Mouse (Mus musculus): ENCODE measurements at regions not wholly inside any gene's neighbourhood (a gene's known extent, or its start where the extent isn't known, plus 50 kb on each side); places are given as distances from the start of the nearest gene placed in this dataset.
A peak's percentile ranks its signal among the peaks of the same experiment; 100 is the strongest.

- DNase-seq (ENCODE audit: low spot score in 2 of 2) = no peak
Measured at GRCm38 (mm10) chr12:49732351-49732750, 347.4 kb downstream of the Gm43517 start.

DNA sequence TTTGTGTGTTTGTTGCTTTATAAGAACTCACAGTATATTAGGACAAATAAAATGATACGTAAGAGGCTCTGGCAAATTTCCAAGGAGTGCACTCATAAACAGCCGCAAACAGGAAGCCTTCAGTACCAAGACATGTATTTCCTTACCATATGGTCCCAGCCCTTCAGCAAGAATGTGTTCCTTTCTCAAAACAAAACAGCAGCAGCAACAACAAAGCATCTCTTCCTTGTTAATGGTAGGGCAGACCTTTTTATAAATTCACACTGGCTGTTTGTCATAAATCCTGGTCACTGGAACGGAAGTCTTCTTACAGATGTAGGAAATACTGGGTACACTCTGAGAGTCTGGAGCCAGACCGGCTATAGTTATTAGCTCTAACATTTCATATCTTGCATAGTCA lies 352.1 kb downstream of the Gm43517 start:
- no peak for DNase-seq (ENCODE audit: low spot score in 2 of 2)

GRCm38 (mm10) chr12:49739960-49740740 lies 355.2 kb downstream of the Gm43517 start:
- DNase-seq (ENCODE audit: low spot score in 2 of 2) = peak; percentile 50 to 53

GRCm38 (mm10) chr12:49743402-49743801 lies 358.4 kb downstream of the Gm43517 start:
- peak in 1 of 2 experiments; percentile 52 for DNase-seq (ENCODE audit: low spot score in 2 of 2)

GRCm38 (mm10) chr12:49747081-49747480 lies 362.1 kb downstream of the Gm43517 start:
- no peak for DNase-seq (ENCODE audit: low spot score in 2 of 2)

DNA sequence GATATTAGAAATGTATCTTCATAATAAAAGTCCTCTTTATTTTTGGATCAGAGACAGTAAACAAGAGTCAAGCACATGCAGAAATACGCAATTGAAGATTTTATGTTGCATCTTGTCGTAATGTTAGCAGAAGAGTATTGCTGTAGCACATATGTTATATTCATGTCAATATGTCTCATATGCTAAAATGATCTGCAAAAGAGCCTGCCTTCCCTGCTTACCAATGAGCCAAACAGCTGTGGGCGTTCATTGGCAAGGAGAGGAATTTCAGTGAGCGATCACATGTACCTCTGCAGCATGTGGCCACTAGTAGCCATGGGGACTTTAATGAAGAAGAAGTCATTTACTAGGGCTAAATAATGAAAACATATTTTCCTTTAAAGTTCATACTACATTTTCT lies 373.4 kb downstream of the Gm43517 start:
- DNase-seq (ENCODE audit: low spot score in 2 of 2) = peak; percentile 64 to 75

GRCm38 (mm10) chr12:49764541-49764940 lies 379.6 kb downstream of the Gm43517 start:
- DNase-seq (ENCODE audit: low spot score in 2 of 2) = no peak

DNA sequence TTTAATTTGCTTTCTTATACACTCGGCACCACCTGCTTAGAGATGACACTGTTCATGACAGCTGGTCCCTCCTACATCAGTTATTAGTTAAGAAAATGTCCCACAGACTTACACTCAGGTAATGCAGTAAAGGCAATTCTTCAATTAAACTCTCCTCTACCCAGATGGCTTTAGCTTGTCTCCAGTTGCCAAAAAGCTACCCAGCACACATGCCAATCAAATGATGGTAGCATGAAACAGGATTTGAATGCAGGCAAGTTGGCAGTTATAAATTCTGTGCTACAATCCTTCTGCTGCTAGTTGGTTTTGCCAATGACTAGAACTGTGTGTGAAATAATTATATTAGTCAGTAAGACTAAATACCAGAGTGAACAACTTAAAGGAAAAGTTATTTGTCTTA lies 423.4 kb downstream of the Gm43517 start:
- DNase-seq (ENCODE audit: low spot score in 2 of 2) = no peak

DNA sequence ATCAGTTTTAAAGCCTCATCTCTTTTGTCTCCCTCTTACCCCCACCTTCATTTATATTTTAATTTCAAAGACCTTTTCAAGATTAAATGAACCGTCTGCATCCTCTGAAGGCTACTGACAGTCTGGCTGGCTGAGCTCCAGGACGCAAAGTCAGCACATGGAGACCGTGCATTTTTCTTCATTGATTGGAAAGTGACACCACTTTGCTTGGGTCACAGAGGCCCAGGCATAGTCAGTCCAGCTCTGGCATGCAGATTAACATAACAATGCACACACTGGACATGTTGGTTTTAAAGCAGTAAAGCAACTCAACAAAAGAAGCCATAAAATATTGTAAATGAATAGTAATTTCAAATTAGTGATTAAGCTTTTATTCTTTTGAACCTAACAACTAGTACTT lies 429.7 kb downstream of the Gm43517 start:
- peak in 1 of 2 experiments; percentile 23 for DNase-seq (ENCODE audit: low spot score in 2 of 2)

DNA sequence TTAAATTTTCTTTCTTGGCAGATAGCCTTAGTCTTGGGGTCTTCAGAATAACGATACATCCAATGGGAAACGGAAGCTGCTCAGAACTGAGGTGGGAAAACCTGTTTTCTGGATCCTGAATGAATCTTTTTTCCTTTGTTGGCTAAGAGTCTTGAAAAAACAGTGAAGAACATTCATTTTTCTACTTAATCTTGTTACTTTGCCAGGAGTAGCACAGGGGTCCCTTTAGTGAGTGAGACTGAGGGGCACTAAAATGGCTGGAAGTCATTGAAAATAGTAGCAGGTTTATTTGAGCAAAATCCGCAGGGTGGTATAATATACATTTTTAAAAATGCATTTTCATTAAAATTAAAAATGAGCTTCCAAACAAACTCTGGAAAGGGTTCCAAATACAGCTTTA lies 442.8 kb downstream of the Gm43517 start:
- DNase-seq (ENCODE audit: low spot score in 2 of 2) = no peak

GRCm38 (mm10) chr12:49828553-49828952 lies 443.6 kb downstream of the Gm43517 start:
- DNase-seq (ENCODE audit: low spot score in 2 of 2) = no peak

- DNase-seq (ENCODE audit: low spot score in 2 of 2) = peak; percentile 45 to 58
Measured at GRCm38 (mm10) chr12:49830665-49831064, 445.7 kb downstream of the Gm43517 start.

DNA sequence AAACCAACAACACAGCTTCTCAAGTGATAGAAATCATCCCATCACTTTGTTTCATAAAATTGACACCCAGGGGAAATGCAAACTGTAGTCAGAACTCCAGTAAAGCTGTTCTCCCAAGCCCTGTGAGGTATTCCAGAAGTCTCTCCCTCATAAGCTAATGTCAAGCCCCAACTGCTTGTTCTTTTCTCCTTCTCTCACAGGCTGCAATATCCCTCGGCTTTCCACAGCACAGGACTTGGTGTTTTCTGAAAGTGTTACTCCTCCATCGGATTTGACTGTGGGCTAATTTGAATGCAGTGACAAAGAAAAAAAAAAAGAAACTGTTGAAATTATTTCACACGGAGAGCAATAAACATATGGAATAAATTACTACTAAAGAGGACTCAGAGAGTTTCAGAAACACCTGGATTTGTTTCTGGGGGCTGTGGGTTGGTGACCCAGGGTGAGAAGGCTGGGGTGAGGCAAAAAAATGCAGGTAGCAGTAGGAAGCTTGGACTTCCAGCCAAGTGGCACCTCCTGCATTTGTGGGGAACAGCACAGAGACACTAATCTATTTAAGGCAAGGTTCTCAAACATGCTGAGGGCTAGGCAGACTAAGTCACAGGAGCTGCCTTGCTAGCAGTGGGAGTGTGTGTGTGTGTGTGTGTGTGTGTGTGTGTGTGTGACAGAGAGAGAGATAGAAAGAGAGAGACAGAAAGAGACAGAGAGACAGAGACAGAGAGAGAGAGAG lies 447.3 kb downstream of the Gm43517 start:
- peak in 1 of 2 experiments; percentile 22 for DNase-seq (ENCODE audit: low spot score in 2 of 2)

GRCm38 (mm10) chr12:49836282-49837070 lies 451.5 kb downstream of the Gm43517 start:
- DNase-seq (ENCODE audit: low spot score in 2 of 2) = no peak

DNA sequence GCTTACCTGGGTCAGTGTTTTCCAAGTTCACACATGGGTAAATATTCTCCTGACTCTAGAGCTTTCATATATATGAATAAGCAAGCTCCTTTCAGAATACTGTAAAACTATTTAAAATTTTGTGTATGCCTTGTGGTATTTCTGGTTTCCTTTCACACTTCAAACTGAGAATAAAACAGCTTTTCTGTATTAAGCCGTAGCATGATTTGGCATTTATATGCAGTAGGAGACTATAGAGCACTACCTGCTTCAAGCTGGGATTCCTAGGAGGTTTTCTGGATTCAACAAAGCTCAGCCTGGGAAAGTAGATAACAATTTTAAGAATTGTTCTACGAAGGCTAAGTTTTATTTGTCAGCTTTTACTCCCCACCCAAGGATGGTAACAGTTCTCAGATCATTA lies 500.5 kb downstream of the Gm43517 start:
- DNase-seq (ENCODE audit: low spot score in 2 of 2) = no peak

DNA sequence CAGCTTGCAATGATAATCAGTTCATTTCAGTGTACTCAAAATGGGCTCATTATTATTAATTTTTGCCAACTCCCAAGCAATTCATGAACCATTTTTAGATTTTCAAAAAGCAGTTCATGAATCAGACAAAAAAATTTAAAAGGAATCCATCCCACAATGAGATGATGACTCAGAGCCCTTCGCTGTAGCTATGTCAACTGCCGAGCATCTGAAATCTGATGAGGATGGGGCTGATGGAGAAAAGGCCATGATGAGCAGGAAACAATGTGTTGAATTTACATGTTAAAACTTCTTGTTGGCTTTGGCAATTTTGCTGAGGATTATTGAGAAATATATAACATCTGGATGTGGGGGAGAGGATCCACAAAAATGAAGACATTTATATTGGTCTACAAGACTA lies 502.3 kb downstream of the Gm43517 start:
- DNase-seq (ENCODE audit: low spot score in 2 of 2) = peak in 1 of 2 experiments; percentile 22

GRCm38 (mm10) chr12:49897768-49898167 lies 512.8 kb downstream of the Gm43517 start:
- DNase-seq (ENCODE audit: low spot score in 2 of 2) = no peak

- DNase-seq (ENCODE audit: low spot score in 2 of 2) = no peak
Measured at GRCm38 (mm10) chr12:49915691-49916090, 530.7 kb downstream of the Gm43517 start.

DNA sequence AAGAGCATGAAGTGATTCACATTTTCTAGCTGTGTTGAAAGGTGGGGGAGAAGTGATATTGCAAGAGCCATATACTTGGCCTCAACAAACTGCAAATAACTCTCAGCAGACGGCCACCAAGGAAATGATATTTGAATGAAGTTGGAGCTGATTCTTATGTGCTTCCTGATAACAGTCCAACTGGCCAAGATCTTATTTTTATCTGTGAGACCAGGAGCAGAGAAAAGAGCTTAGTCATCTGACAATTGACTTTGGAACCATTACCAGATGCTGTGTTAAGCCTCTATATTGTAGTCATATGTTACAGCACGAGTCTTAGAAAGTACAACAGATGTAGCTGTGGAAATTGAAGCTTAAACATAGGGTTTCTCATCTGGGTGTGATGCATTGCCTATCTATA lies 536.6 kb downstream of the Gm43517 start:
- DNase-seq (ENCODE audit: low spot score in 2 of 2) = no peak

- DNase-seq (ENCODE audit: low spot score in 2 of 2) = no peak
Measured at GRCm38 (mm10) chr12:49940818-49941217, 555.8 kb downstream of the Gm43517 start.

- peak in 1 of 2 experiments; percentile 25 for DNase-seq (ENCODE audit: low spot score in 2 of 2)
Measured at GRCm38 (mm10) chr12:49944911-49945627, 560.1 kb downstream of the Gm43517 start.
